Mouse (Mus musculus) lung, postnatal 0 days (tissue): ENCODE measurements around the gene Cdk2ap2. TPM values are rescaled to one million over a fixed set of nuclear protein-coding genes. Genes with fewer than 3 reads are reported as not detected.
A peak's percentile ranks its signal among the peaks of the same experiment; 100 is the strongest.

ENCODE experiments used
- ATAC-seq: fragments of 200-750 bp; cut with Nextera tagmentation; 2 replicates; pipeline ENCODE4 v1.8.0; 2017; ENCODE audit warnings: moderate library complexity
- DNase-seq: peaks from one replicate; pipeline ENCODE4 v3.0.0-alpha.2; 2016; ENCODE audit warnings: low spot score
- H3K27ac ChIP-seq: fragments of 300-500 bp; sonication (generic); 2 replicates; pipeline ENCODE4 v1.5.1; 2014; ENCODE audit warnings: antibody characterized with exemption, mild to moderate bottlenecking, low read length, mixed read lengths
- H3K27me3 ChIP-seq: fragments of 300-500 bp; sonication (generic); replicated peaks from 2 replicates; pipeline ENCODE4 v1.6.1; 2014; ENCODE audit warnings: low read length, mixed read lengths; ENCODE audit not compliant: insufficient read depth
- H3K36me3 ChIP-seq: fragments of 300-500 bp; sonication (generic); 2 replicates; pipeline ENCODE4 v1.6.1; 2014; ENCODE audit warnings: low read length, mixed read lengths; ENCODE audit not compliant: insufficient read depth
- H3K4me1 ChIP-seq: fragments of 300-500 bp; sonication (generic); 2 replicates; pipeline ENCODE4 v1.6.1; 2014; ENCODE audit warnings: antibody characterized with exemption, low read depth, low read length, mixed read lengths; ENCODE audit not compliant: insufficient read depth
- H3K4me2 ChIP-seq: fragments of 300-500 bp; sonication (generic); replicated peaks from 2 replicates; pipeline ENCODE4 v1.6.1; 2014; ENCODE audit warnings: low read depth, mild to moderate bottlenecking, low read length, moderate library complexity, mixed read lengths
- H3K4me3 ChIP-seq: fragments of 300-500 bp; sonication (generic); 2 replicates; pipeline ENCODE4 v1.5.1; 2014; ENCODE audit warnings: low read depth, low read length
- H3K9ac ChIP-seq: fragments of 300-500 bp; sonication (generic); replicated peaks from 2 replicates; pipeline ENCODE4 v1.6.1; 2014; ENCODE audit warnings: low read depth, mild to moderate bottlenecking
- H3K9me3 ChIP-seq: fragments of 300-500 bp; sonication (generic); 2 replicates; pipeline ENCODE4 v1.6.1; 2016; ENCODE audit warnings: low read length, mixed read lengths
- CTCF ChIP-seq: IDR thresholded peaks from 2 replicates; pipeline ENCODE4 v1.5.1; 2016; ENCODE audit warnings: antibody characterized with exemption, mild to moderate bottlenecking
- EP300 ChIP-seq: IDR thresholded peaks from 2 replicates; pipeline ENCODE4 v1.6.1; 2016; ENCODE audit warnings: antibody characterized with exemption, mild to moderate bottlenecking, control low read depth
- WGBS: fragments of 180-500 bp; shearing (Covaris S2); extraction: QIAGEN DNeasy Blood & Tissue Kit; methylation state at CpG from one replicate; pipeline ENCODE4 v1.1.7; 2014; 5-methylcytosine and 5-hydroxymethylcytosine counted together
- polyA plus RNA-seq: library from polyadenylated mRNA; unstranded; fragments of >200 nt; fragmentation: Nextera tagmentation; extraction: Ambion mirVana; gene quantifications from 2 replicates; pipeline ENCODE4 v1.2.1, GENCODE M21; 2015

The Cdk2ap2 gene
- polyA plus RNA-seq, 1 experiment from 2014 or later = 154 TPM

- DNase-seq = no peak
- H3K9me3 ChIP-seq = no peaks in the 10 kb centered on the region
- TF ChIP-seq CTCF = no peak
- TF ChIP-seq EP300 = no peak
- peak overlapping the region; percentile 69 for H3K27ac ChIP-seq
- ATAC-seq = no peak
- peak overlapping the region; percentile 79 for H3K4me2 ChIP-seq
- WGBS = 38% methylated on average over 9 of the region's 9 CpGs
- H3K9ac ChIP-seq = peak overlapping the region; percentile 90; the same call in 1 of the 2 replicates
- no peaks in the 10 kb centered on the region; the same call in 1 of the 2 replicates for H3K36me3 ChIP-seq
- H3K27me3 ChIP-seq = no peaks in the 10 kb centered on the region
- H3K4me1 ChIP-seq = peaks cover 12% of the 10 kb centered on the region; the same call in 1 of the 2 replicates
- peak overlapping the region; percentile 90 for H3K4me3 ChIP-seq
Observed at GRCm38 (mm10) chr19:4147782-4148490, 51.0 kb downstream of the Cdk2ap2 start.

GRCm38 (mm10) chr19:4148491-4148806, 51.5 kb downstream of the Cdk2ap2 start, which contains the start of gene Coro1b:
Gene Coro1b, plus strand, starts transcription at chr19:4148619.
- TF ChIP-seq CTCF (no peak), EP300 (no peak)
- Histone ChIP-seq H3K4me3 (peak within 1 kb of the TSS; percentile 90), H3K27ac (peak within 1 kb of the TSS; percentile 87), H3K9ac (peak within 1 kb of the TSS; percentile 90), H3K4me1 (peaks cover 12% of the 10 kb centered on the region; the same call in 1 of the 2 replicates), H3K27me3 (no peaks in the 10 kb centered on the region), H3K4me2 (peak within 1 kb of the TSS; percentile 79), H3K36me3 (peaks cover 3% of the 10 kb centered on the region; the same call in 1 of the 2 replicates), H3K9me3 (no peaks in the 10 kb centered on the region)
- DNase-seq = peak; percentile 97
- WGBS = under 1% methylated on average over 20 of the region's 33 CpGs
- peak; percentile 96 for ATAC-seq

Other genes with a start within 250 kb of the Cdk2ap2 start
- 65.9 and 68.1 TPM in 2 replicates for gene Chka, start 245.4 kb upstream of the Cdk2ap2 start, polyA plus RNA-seq
- 31.8 and 33.1 TPM in 2 replicates for gene Tcirg1, start 190.0 kb upstream of the Cdk2ap2 start, polyA plus RNA-seq
- gene Ndufs8, start 184.4 kb upstream of the Cdk2ap2 start, polyA plus RNA-seq = 203 and 225 TPM in 2 replicates
- gene Aldh3b1, start 167.4 kb upstream of the Cdk2ap2 start, polyA plus RNA-seq = 33.2 and 38.3 TPM in 2 replicates
- gene Unc93b1, start 162.0 kb upstream of the Cdk2ap2 start, polyA plus RNA-seq = 40.0 and 45.5 TPM in 2 replicates
- 0.04 and 0.06 TPM in 2 replicates for gene Aldh3b3, start 138.5 kb upstream of the Cdk2ap2 start, polyA plus RNA-seq
- 0.47 and 0.71 TPM in 2 replicates for gene Aldh3b2, start 124.9 kb upstream of the Cdk2ap2 start, polyA plus RNA-seq
- 14.9 and 15.7 TPM in 2 replicates for gene Acy3, start 110.6 kb upstream of the Cdk2ap2 start, polyA plus RNA-seq
- not detected in 2 replicates for gene Tbx10, start 104.4 kb upstream of the Cdk2ap2 start, polyA plus RNA-seq
- 27.0 and 28.5 TPM in 2 replicates for gene Nudt8, start 96.6 kb upstream of the Cdk2ap2 start, polyA plus RNA-seq
- gene Gm49405, start 96.6 kb upstream of the Cdk2ap2 start, polyA plus RNA-seq = 1.1 TPM in 2 replicates
- 1.9 and 2.0 TPM in 2 replicates for gene Doc2g, start 93.9 kb upstream of the Cdk2ap2 start, polyA plus RNA-seq
- gene Ndufv1, start 84.4 kb upstream of the Cdk2ap2 start, polyA plus RNA-seq = 130 and 152 TPM in 2 replicates
- 273 and 288 TPM in 2 replicates for gene Gstp1, start 59.2 kb upstream of the Cdk2ap2 start, polyA plus RNA-seq
- 6.3 and 7.3 TPM in 2 replicates for gene Gstp2, start 51.2 kb upstream of the Cdk2ap2 start, polyA plus RNA-seq
- 6.5 and 6.9 TPM in 2 replicates for gene Gstp3, start 37.6 kb upstream of the Cdk2ap2 start, polyA plus RNA-seq
- not detected in 2 replicates for gene Cabp2, start 15.6 kb upstream of the Cdk2ap2 start, polyA plus RNA-seq
- 17.0 and 18.9 TPM in 2 replicates for gene Pitpnm1, start 2.8 kb downstream of the Cdk2ap2 start, polyA plus RNA-seq
- 78.5 and 82.1 TPM in 2 replicates for gene Aip, start 28.7 kb downstream of the Cdk2ap2 start, polyA plus RNA-seq
- gene Gpr152, start 42.6 kb downstream of the Cdk2ap2 start, polyA plus RNA-seq = not detected in 2 replicates
- gene Cabp4, start 46.9 kb downstream of the Cdk2ap2 start, polyA plus RNA-seq = 0.08 and 0.10 TPM in 2 replicates
- gene Coro1b, start 51.4 kb downstream of the Cdk2ap2 start, polyA plus RNA-seq = 183 and 192 TPM in 2 replicates
- 3.4 and 3.7 TPM in 2 replicates for gene Ptprcap, start 56.4 kb downstream of the Cdk2ap2 start, polyA plus RNA-seq
- gene Rps6kb2, start 66.2 kb downstream of the Cdk2ap2 start, polyA plus RNA-seq = 28.4 and 35.1 TPM in 2 replicates
- gene Carns1, start 78.3 kb downstream of the Cdk2ap2 start, polyA plus RNA-seq = 1.8 and 2.6 TPM in 2 replicates
- 3.9 and 4.5 TPM in 2 replicates for gene Tbc1d10c, start 94.1 kb downstream of the Cdk2ap2 start, polyA plus RNA-seq
- gene Ppp1ca, start 94.9 kb downstream of the Cdk2ap2 start, polyA plus RNA-seq = 619 and 631 TPM in 2 replicates
- 14.1 and 14.3 TPM in 2 replicates for gene Rad9a, start 104.5 kb downstream of the Cdk2ap2 start, polyA plus RNA-seq
- 7.6 and 8.0 TPM in 2 replicates for gene Clcf1, start 117.1 kb downstream of the Cdk2ap2 start, polyA plus RNA-seq
- gene AC109138.7, start 117.2 kb downstream of the Cdk2ap2 start, polyA plus RNA-seq = not detected in 2 replicates
- 58.6 and 63.6 TPM in 2 replicates for gene Pold4, start 134.7 kb downstream of the Cdk2ap2 start, polyA plus RNA-seq
- gene Ssh3, start 172.0 kb downstream of the Cdk2ap2 start, polyA plus RNA-seq = 22.7 and 24.4 TPM in 2 replicates
- gene Ankrd13d, start 186.0 kb downstream of the Cdk2ap2 start, polyA plus RNA-seq = 2.0 and 2.6 TPM in 2 replicates
- 13.9 and 14.0 TPM in 2 replicates for gene Grk2, start 209.0 kb downstream of the Cdk2ap2 start, polyA plus RNA-seq